Mouse (Mus musculus) limb, embryonic 11.5 days (tissue): ENCODE results near the gene Rhox4g. TPM values are rescaled to one million over a fixed set of nuclear protein-coding genes. Genes with fewer than 3 reads are reported as not detected.
"Not testable (repeated sequence)": the region's sequence is repeated elsewhere in the genome, so short reads cannot be mapped to it uniquely, and the experiment has no call there.

Source experiments
- ATAC-seq: fragments of 200-750 bp; cut with Nextera tagmentation; 2 replicates; pipeline ENCODE4 v1.8.0; 2017; ENCODE audit warnings: low read depth; ENCODE audit not compliant: insufficient number of reproducible peaks, low FRiP score, low TSS enrichment
- DNase-seq: peaks from one replicate; pipeline ENCODE4 v3.0.0-alpha.2; 2015; ENCODE audit warnings: low spot score
- H3K27ac ChIP-seq: fragments of 300-500 bp; sonication (generic); replicated peaks from 2 replicates; pipeline ENCODE4 v1.5.1; 2014; ENCODE audit warnings: low read depth, mild to moderate bottlenecking, low read length
- H3K27me3 ChIP-seq: fragments of 300-500 bp; sonication (generic); 2 replicates; pipeline ENCODE4 v1.6.1; 2014; ENCODE audit warnings: mild to moderate bottlenecking, low read length, mixed read lengths; ENCODE audit not compliant: control insufficient read depth, insufficient read depth
- H3K36me3 ChIP-seq: fragments of 300-500 bp; sonication (generic); 2 replicates; pipeline ENCODE4 v1.6.1; 2014; ENCODE audit warnings: mild to moderate bottlenecking, low read length, moderate library complexity, mixed read lengths; ENCODE audit not compliant: control insufficient read depth, insufficient read depth
- H3K4me1 ChIP-seq: fragments of 300-500 bp; sonication (generic); 2 replicates; pipeline ENCODE4 v1.6.1; 2014; ENCODE audit warnings: low read length, mixed read lengths; ENCODE audit not compliant: control insufficient read depth, insufficient read depth
- H3K4me2 ChIP-seq: fragments of 300-500 bp; sonication (generic); 2 replicates; pipeline ENCODE4 v1.6.1; 2014; ENCODE audit warnings: low read depth, mild to moderate bottlenecking, moderate library complexity; ENCODE audit not compliant: severe bottlenecking
- H3K4me3 ChIP-seq: fragments of 300-500 bp; sonication (generic); 2 replicates; pipeline ENCODE4 v1.5.1; 2014; ENCODE audit warnings: low read depth, low read length
- H3K9ac ChIP-seq: fragments of 300-500 bp; sonication (generic); 2 replicates; pipeline ENCODE4 v1.6.1; 2014; ENCODE audit warnings: mild to moderate bottlenecking, low read length
- H3K9me3 ChIP-seq: fragments of 300-500 bp; sonication (generic); 2 replicates; pipeline ENCODE4 v1.6.1; 2016; ENCODE audit warnings: low read length; ENCODE audit not compliant: control insufficient read depth
- WGBS: fragments of 180-500 bp; shearing (Covaris S2); extraction: QIAGEN DNeasy Blood & Tissue Kit; methylation state at CpG from one replicate; pipeline ENCODE4 v1.1.7; 2014; 5-methylcytosine and 5-hydroxymethylcytosine counted together
- polyA plus RNA-seq: library from polyadenylated mRNA; unstranded; fragments of >200 nt; fragmentation: Nextera tagmentation; extraction: Ambion mirVana; gene quantifications from 2 replicates; pipeline ENCODE4 v1.2.1, GENCODE M21; 2014

Gene Rhox4g
- polyA plus RNA-seq: not detected in 2 replicates

GRCm38 (mm10) chrX:37651227-37651626 lies at the start of gene Rhox4g:
TSS of gene Rhox4g (minus strand) at chrX:37651327.
- H3K27ac ChIP-seq, H3K27me3 ChIP-seq, H3K9me3 ChIP-seq, H3K4me3 ChIP-seq, ATAC-seq, H3K4me1 ChIP-seq, H3K4me2 ChIP-seq, H3K9ac ChIP-seq, H3K36me3 ChIP-seq, DNase-seq: not testable (repeated sequence)
- 86% methylated on average over 15 of the region's 20 CpGs for WGBS

- Histone ChIP-seq H3K9me3 (no peaks in the 10 kb centered on the region), H3K27me3 (no peaks in the 10 kb centered on the region), H3K9ac (no peak overlapping the region), H3K4me3 (no peak overlapping the region), H3K4me2 (no peak overlapping the region), H3K36me3 (no peaks in the 10 kb centered on the region), H3K4me1 (no peaks in the 10 kb centered on the region), H3K27ac (no peak overlapping the region)
- 78% methylated on average over 2 of the region's 2 CpGs for WGBS
- no peak for ATAC-seq
- DNase-seq: no peak
Measured at GRCm38 (mm10) chrX:37692261-37692660, 41.1 kb upstream of the Rhox4g start.

GRCm38 (mm10) chrX:37683031-37683715 lies 32.0 kb upstream of the Rhox4g start:
- no peaks in the 10 kb centered on the region for H3K36me3 ChIP-seq
- H3K4me2 ChIP-seq: no peak overlapping the region
- no peaks in the 10 kb centered on the region for H3K4me1 ChIP-seq
- DNase-seq (no peak), ATAC-seq (no peak)
- no peak overlapping the region for H3K4me3 ChIP-seq
- 85% methylated on average over 24 of the region's 24 CpGs for WGBS
- H3K9ac ChIP-seq: no peak overlapping the region
- no peaks in the 10 kb centered on the region for H3K9me3 ChIP-seq
- H3K27ac ChIP-seq: no peak overlapping the region
- H3K27me3 ChIP-seq: no peaks in the 10 kb centered on the region

GRCm38 (mm10) chrX:37673177-37673576 lies 22.1 kb upstream of the Rhox4g start, which contains the start of gene Rhox2h:
TSS of gene Rhox2h (minus strand) at chrX:37673277.
- not testable (repeated sequence) for H3K4me1 ChIP-seq, H3K4me2 ChIP-seq, H3K9me3 ChIP-seq, H3K27ac ChIP-seq, H3K9ac ChIP-seq, ATAC-seq, H3K36me3 ChIP-seq, DNase-seq, H3K27me3 ChIP-seq, H3K4me3 ChIP-seq
- 83% methylated on average over 8 of the region's 8 CpGs for WGBS

GRCm38 (mm10) chrX:37668664-37669063 lies 17.5 kb upstream of the Rhox4g start, which contains the start of gene Rhox3h:
TSS of gene Rhox3h (minus strand) at chrX:37668764.
- H3K9ac ChIP-seq, H3K4me3 ChIP-seq, H3K9me3 ChIP-seq, H3K36me3 ChIP-seq, DNase-seq, H3K27ac ChIP-seq, H3K4me1 ChIP-seq, ATAC-seq, H3K27me3 ChIP-seq, H3K4me2 ChIP-seq: not testable (repeated sequence)
- 100% methylated on average over 1 of the region's 3 CpGs for WGBS

GRCm38 (mm10) chrX:37643370-37643769 lies 7.8 kb downstream of the Rhox4g start, which contains the start of gene Rhox2g:
TSS of gene Rhox2g (minus strand) at chrX:37643470.
- DNase-seq, H3K4me2 ChIP-seq: not testable (repeated sequence)
- WGBS: 83% methylated on average over 6 of the region's 6 CpGs

GRCm38 (mm10) chrX:37628512-37628911 lies 22.6 kb downstream of the Rhox4g start, which contains the start of gene Rhox3g:
TSS of gene Rhox3g (minus strand) at chrX:37628612.
- DNase-seq: not testable (repeated sequence)

More at GRCm38 (mm10) chrX:37643370-37643769, 7.8 kb downstream of the Rhox4g start, which contains the start of gene Rhox2g:
- H3K36me3 ChIP-seq, ATAC-seq, H3K9me3 ChIP-seq, H3K27me3 ChIP-seq, H3K9ac ChIP-seq, H3K4me1 ChIP-seq, H3K27ac ChIP-seq, H3K4me3 ChIP-seq: not testable (repeated sequence)

GRCm38 (mm10) chrX:37607604-37608003 lies 43.5 kb downstream of the Rhox4g start, which contains the start of gene Rhox4f:
TSS of gene Rhox4f (minus strand) at chrX:37607704.
- ATAC-seq, H3K4me3 ChIP-seq, H3K27ac ChIP-seq, H3K36me3 ChIP-seq, H3K27me3 ChIP-seq, DNase-seq, H3K4me2 ChIP-seq, H3K9ac ChIP-seq, H3K4me1 ChIP-seq, H3K9me3 ChIP-seq: not testable (repeated sequence)
- WGBS: 94% methylated on average over 15 of the region's 19 CpGs

More at GRCm38 (mm10) chrX:37628512-37628911, 22.6 kb downstream of the Rhox4g start, which contains the start of gene Rhox3g:
- not testable (repeated sequence) for ATAC-seq, H3K4me1 ChIP-seq, H3K36me3 ChIP-seq, H3K4me2 ChIP-seq, H3K27ac ChIP-seq, H3K4me3 ChIP-seq, H3K9ac ChIP-seq, H3K27me3 ChIP-seq, H3K9me3 ChIP-seq
- WGBS: 88% methylated on average over 2 of the region's 2 CpGs
